ENCODE assay signal across 25 mouse cellular contexts in genomic region chr6:43585274-43585673, GRCm38 (mm10).
DNase-seq lines count a peak whose midpoint lies in the region; ATAC-seq and TF ChIP-seq lines count a peak whose summit lies in the region.
"Had no signal": no experiment of that assay in that cellular context is flagged by ENCODE, and none has a peak within 500 bp of the region (broad histone marks: within the 10 kb centered on the region; RNA-seq: fewer than 3 reads in every experiment).

No protein-coding gene starts in this region.

- 67% methylated on average over 2 of the region's 2 CpGs for WGBS in forebrain, embryonic 15.5 days
- 85% methylated on average over 2 of the region's 2 CpGs for WGBS in forebrain, embryonic 12.5 days
- WGBS in neural tube, embryonic 14.5 days = 80% methylated on average over 2 of the region's 2 CpGs

- H3K36me3 ChIP-seq in forebrain, embryonic 15.5 days = no peaks in the 10 kb centered on the region
- no peaks in the 10 kb centered on the region for H3K36me3 ChIP-seq in forebrain, embryonic 12.5 days (replicated peaks)
- no peaks in the 10 kb centered on the region for H3K36me3 ChIP-seq in neural tube, embryonic 14.5 days (ENCODE audit: control insufficient read depth, insufficient read depth, low read length)
- H3K36me3 ChIP-seq: embryonic facial prominence, embryonic 15.5 days; heart, embryonic 13.5 days; hindbrain, embryonic 12.5 days had no signal

- H3K27ac ChIP-seq in forebrain, embryonic 15.5 days (replicated peaks) = no peak overlapping the region
- H3K27ac ChIP-seq in forebrain, embryonic 12.5 days = no peak overlapping the region
- H3K27ac ChIP-seq in neural tube, embryonic 14.5 days (ENCODE audit: low read depth, low read length) = no peak overlapping the region
- H3K27ac ChIP-seq in layer of hippocampus, adult 2 months = 0 out of 2 replicates have a peak overlapping the region, but pooled peaks have one; percentile 23
- H3K27ac ChIP-seq: embryonic facial prominence, embryonic 15.5 days; heart, embryonic 13.5 days; hindbrain, embryonic 12.5 days had no signal

- no peak overlapping the region for H3K9ac ChIP-seq in forebrain, embryonic 15.5 days (replicated peaks)
- no peak overlapping the region for H3K9ac ChIP-seq in forebrain, embryonic 12.5 days
- H3K9ac ChIP-seq in neural tube, embryonic 14.5 days (replicated peaks; ENCODE audit: low read depth, low read length) = no peak overlapping the region
- H3K9ac ChIP-seq: embryonic facial prominence, embryonic 15.5 days; heart, embryonic 13.5 days; hindbrain, embryonic 12.5 days had no signal

- H3K4me1 ChIP-seq in forebrain, embryonic 15.5 days = no peaks in the 10 kb centered on the region
- H3K4me1 ChIP-seq in forebrain, embryonic 12.5 days = no peaks in the 10 kb centered on the region
- no peaks in the 10 kb centered on the region for H3K4me1 ChIP-seq in neural tube, embryonic 14.5 days (ENCODE audit: control insufficient read depth, insufficient read depth, low read length)
- H3K4me1 ChIP-seq: embryonic facial prominence, embryonic 15.5 days; heart, embryonic 13.5 days; hindbrain, embryonic 12.5 days had no signal

- no peak overlapping the region for H3K4me2 ChIP-seq in forebrain, embryonic 15.5 days (replicated peaks)
- no peak overlapping the region for H3K4me2 ChIP-seq in forebrain, embryonic 12.5 days
- H3K4me2 ChIP-seq in neural tube, embryonic 14.5 days (ENCODE audit: low read depth, low read length) = no peak overlapping the region
- H3K4me2 ChIP-seq: embryonic facial prominence, embryonic 15.5 days; heart, embryonic 13.5 days; hindbrain, embryonic 12.5 days had no signal

- DNase-seq in neural tube, embryonic 10.5 days (ENCODE audit: extremely low spot score, low spot score) = no peak
- DNase-seq in layer of hippocampus, adult 2 months (ENCODE audit: low spot score in 2 of 2) = peak; percentile 28 to 30
- peak; percentile 34 for DNase-seq in telencephalon, adult 2 months (ENCODE audit: low read depth, low spot score)
- no peak for DNase-seq in heart, postnatal 4 days
- DNase-seq in heart, adult 9 months (ENCODE audit: low spot score in 2 of 2) = no peak
- DNase-seq: adrenal gland, postnatal 25 days; cerebellum, adult 11 months; cerebellum, adult 8-10 months; cerebellum, postnatal 14 days; embryo, embryonic 11 days; gastrocnemius, postnatal 14 days; heart, postnatal 36 days had no signal

- no peak for TF ChIP-seq CTCF in layer of hippocampus, adult 2 months (conservative IDR thresholded peaks at IDR 0.05)

- H3K27me3 ChIP-seq in forebrain, embryonic 15.5 days = no peaks in the 10 kb centered on the region
- no peaks in the 10 kb centered on the region for H3K27me3 ChIP-seq in forebrain, embryonic 12.5 days
- H3K27me3 ChIP-seq in neural tube, embryonic 14.5 days (ENCODE audit: control insufficient read depth, insufficient read depth, low read length) = no peaks in the 10 kb centered on the region
- H3K27me3 ChIP-seq: CH12.LX; embryonic facial prominence, embryonic 15.5 days; heart, embryonic 13.5 days; hindbrain, embryonic 12.5 days; Patski had no signal

- no peaks in the 10 kb centered on the region for H3K9me3 ChIP-seq in forebrain, embryonic 15.5 days
- H3K9me3 ChIP-seq in forebrain, embryonic 12.5 days = no peaks in the 10 kb centered on the region
- H3K9me3 ChIP-seq in neural tube, embryonic 14.5 days (ENCODE audit: control insufficient read depth, low read length) = no peaks in the 10 kb centered on the region
- H3K9me3 ChIP-seq: embryonic facial prominence, embryonic 15.5 days; heart, embryonic 13.5 days; hindbrain, embryonic 12.5 days had no signal

- peak; percentile 67 for ATAC-seq in forebrain, embryonic 15.5 days (replicated peaks)
- ATAC-seq in forebrain, embryonic 12.5 days (ENCODE audit: low FRiP score) = no peak
- peak; percentile 41; the same call in 1 of the 2 replicates for ATAC-seq in neural tube, embryonic 14.5 days (ENCODE audit: low read depth)
- ATAC-seq: activated CD4-positive, CD25-positive, alpha-beta regulatory T cell, adult 4 months; hindbrain, embryonic 16.5 days; inflammation-experienced regulatory T-cells, adult 6 months; intestine, postnatal 0 days; Patski had no signal

- no peak overlapping the region for H3K4me3 ChIP-seq in forebrain, embryonic 15.5 days
- H3K4me3 ChIP-seq in forebrain, embryonic 12.5 days (replicated peaks) = no peak overlapping the region
- H3K4me3 ChIP-seq in neural tube, embryonic 14.5 days (ENCODE audit: low read depth, low read length) = no peak overlapping the region
- no peak overlapping the region for H3K4me3 ChIP-seq in layer of hippocampus, adult 2 months
- H3K4me3 ChIP-seq: embryonic facial prominence, embryonic 15.5 days; erythroblast, embryonic 14.5 days; heart, embryonic 13.5 days; hindbrain, embryonic 12.5 days had no signal

Comparison
In these comparisons a context has a peak if more than half of its experiments do, and no peak if none do; other contexts are left out.
1. DNase-seq: peak in layer of hippocampus, adult 2 months (2 of 2) and telencephalon, adult 2 months (single experiment); none in neural tube, embryonic 10.5 days (single experiment), heart, postnatal 4 days (single experiment) and heart, adult 9 months (0 of 2).